Mouse (Mus musculus) left cerebral cortex, adult 8-10 months (tissue): ENCODE measurements around the gene Etd. TPM values are rescaled to one million over a fixed set of nuclear protein-coding genes. Genes with fewer than 3 reads are reported as not detected.
"Not testable (repeated sequence)": the region's sequence is repeated elsewhere in the genome, so short reads cannot be mapped to it uniquely, and the experiment has no call there.

Experiments
- DNase-seq, 2 experiments: peaks; one replicate each; pipeline ENCODE4 v3.0.0; 2022; ENCODE audit warnings: low spot score in 2 of 2
- total RNA-seq, 4 experiments: library from RNA; stranded (reverse); gene quantifications; 2 replicates each; pipeline ENCODE4 v1.2.4; 2022

Gene Etd
- total RNA-seq = not detected

GRCm38 (mm10) chrX:53434618-53435017, at the start of gene Etd:
Gene Etd (plus strand): TSS chrX:53434918.
- DNase-seq = no peak

- no peak for DNase-seq
Observed at GRCm38 (mm10) chrX:53386362-53386761, 48.4 kb upstream of the Etd start.

GRCm38 (mm10) chrX:53432888-53433287, 1.8 kb upstream of the Etd start:
- DNase-seq = no peak

GRCm38 (mm10) chrX:53459573-53459972, 24.9 kb downstream of the Etd start:
- DNase-seq = no peak

- not testable (repeated sequence) for DNase-seq
Observed at GRCm38 (mm10) chrX:53464194-53464593, 29.5 kb downstream of the Etd start.

Other genes starting within 250 kb of the Etd start
- not detected for gene Plac1, start 194.8 kb upstream of the Etd start, total RNA-seq
- 1 to 10 TPM; 4.5 to 7.5 (median 5.5) TPM for gene Fam122b, start 165.1 kb upstream of the Etd start, total RNA-seq
- gene Fam122c, start 161.5 kb upstream of the Etd start, total RNA-seq = not detected
- gene Mospd1, start 64.4 kb upstream of the Etd start, total RNA-seq = 10 to 100 TPM; 13.8 to 16.8 (median 14.2) TPM
- gene Rtl8c, start 173.1 kb downstream of the Etd start, total RNA-seq = 100 to 1,000 TPM; 232 to 317 (median 268) TPM
- not detected for gene Gm14597, start 174.1 kb downstream of the Etd start, total RNA-seq
- 100 to 1,000 TPM; 283 to 387 (median 311) TPM for gene Rtl8a, start 208.8 kb downstream of the Etd start, total RNA-seq
- 100 to 1,000 TPM; 216 to 264 (median 237) TPM for gene Rtl8b, start 235.5 kb downstream of the Etd start, total RNA-seq